Mouse (Mus musculus): ENCODE measurements around the gene Pou3f1. TPM values are rescaled to one million over a fixed set of nuclear protein-coding genes. Genes with fewer than 3 reads are reported as not detected.
A peak's percentile ranks its signal among the peaks of the same experiment; 100 is the strongest.
"Not testable (repeated sequence)": the region's sequence is repeated elsewhere in the genome, so short reads cannot be mapped to it uniquely, and the experiment has no call there.

The Pou3f1 gene
- total RNA-seq, 2 experiments from 2014 or later, result 0.11 to 0.16 TPM

DNA sequence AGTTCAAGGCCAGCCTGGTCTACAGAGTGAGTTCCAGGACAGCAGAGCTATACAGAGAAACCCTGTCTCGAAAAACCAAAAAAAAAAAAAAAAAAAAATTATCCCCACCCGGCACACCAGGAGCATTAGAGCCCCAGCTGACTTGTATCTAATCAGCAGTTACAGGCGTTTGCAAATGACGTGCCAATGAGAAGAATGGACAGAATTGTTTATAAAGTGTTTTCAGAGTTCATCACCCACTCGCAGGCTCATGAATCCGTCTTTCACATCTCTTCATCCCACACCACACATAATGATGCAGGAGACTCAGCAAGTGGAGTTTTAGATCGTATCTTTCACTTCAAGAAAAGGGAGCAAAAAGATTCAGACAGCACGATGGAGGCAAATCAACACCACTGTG, 28.8 kb downstream of the Pou3f1 start:
- no peak for DNase-seq
- intact Hi-C loops (cut with DNase I), result no loop called here

DNA sequence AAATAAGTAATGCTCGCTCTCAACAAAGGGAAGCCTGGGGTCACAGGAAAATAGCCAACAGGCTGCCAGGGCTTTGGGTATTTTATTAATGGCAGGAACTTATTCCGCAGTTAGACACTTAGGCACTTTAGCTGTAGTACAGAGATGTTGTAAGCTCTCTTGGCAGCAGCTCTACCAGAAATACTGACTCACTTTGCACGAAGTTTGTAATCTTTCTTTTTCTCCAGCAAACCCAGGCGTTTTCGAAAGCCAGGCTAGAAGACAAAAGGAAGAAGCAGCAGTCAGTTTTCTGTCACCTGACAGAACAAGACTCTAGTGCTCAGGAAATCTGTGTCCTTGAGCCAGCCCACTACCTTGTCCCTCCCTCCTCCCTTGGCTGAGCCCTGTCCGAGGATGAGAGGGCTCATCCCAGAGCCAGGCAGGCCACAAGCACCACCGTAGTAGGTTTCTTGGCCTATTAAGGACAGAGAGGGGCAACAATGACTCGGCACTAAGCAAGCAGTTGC, 29.3 kb downstream of the Pou3f1 start:
- intact Hi-C loops (cut with DNase I), result no loop called here
- DNase-seq, result peak in 1 of 2 experiments; percentile 15

- no peak for DNase-seq
- intact Hi-C loops (cut with DNase I), result no loop called here
These were observed 34.8 kb downstream of the Pou3f1 start for GRCm38 (mm10) chr4:124691455-124691854.

DNA sequence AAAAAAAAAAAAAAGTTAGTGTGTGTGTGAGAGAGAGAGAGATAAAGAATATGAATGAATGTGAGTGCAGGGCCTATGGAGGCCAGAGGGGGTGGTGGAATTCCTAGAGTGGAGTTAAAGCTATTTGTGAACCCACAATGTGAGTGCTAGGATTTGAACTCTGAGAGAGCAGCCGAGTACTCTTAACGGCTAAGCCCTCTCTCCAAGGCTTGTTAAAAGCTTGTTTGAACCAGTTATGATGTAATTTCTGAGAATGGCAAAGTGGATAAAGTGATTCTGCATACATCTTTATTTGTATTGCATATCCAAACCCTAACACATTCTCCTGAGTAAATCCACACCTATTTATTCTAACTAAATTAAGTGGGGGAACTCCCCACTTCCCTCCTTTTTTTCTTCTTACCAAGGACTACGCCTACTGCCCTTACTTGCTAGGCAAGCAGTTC, 35.8 kb downstream of the Pou3f1 start:
- no peak for DNase-seq
- intact Hi-C loops (cut with DNase I), result no loop called here

DNA sequence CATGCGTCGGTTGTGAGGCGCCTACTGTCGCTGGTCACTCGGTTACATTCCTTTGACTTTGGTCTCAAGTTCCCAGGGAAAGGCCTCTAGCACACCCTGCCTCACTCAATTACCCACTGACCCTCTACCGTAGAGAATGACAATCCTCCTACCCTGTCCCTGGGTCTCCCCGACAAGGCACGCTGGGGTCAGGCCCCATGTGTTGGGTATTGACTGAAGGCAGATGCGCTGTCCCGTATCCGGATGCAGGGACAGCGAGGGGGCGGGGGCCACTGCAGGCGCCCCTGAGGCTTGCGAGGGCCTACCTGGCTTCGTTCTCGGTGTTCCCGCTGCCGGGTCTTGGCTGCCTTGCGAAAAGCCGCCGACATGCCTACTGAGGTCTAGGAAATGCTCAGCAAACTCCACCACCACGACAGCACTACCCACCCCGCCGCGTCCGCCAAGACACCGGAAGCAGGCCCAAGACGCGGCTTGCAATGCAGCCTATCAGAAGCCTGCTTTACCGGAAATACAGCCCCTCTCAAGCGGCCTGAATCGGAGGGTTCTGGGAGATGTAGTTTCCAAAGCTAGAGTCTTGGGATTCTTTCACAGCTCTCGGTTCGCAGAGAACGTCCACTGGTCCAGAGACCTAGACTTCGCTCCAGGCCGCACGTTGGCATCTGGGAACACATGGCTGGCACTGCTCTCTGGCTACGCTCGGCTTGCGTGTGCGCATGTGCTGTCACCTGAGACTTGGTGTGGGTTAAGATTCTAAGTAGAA, 36.7 kb downstream of the Pou3f1 start, which contains the start of gene Utp11:
Gene Utp11 (minus strand): TSS at position 466 of the 760 bp plus-strand sequence.
- DNase-seq, result peak; percentile 81 to 87
- intact Hi-C loops (cut with DNase I), result no loop called here

DNA sequence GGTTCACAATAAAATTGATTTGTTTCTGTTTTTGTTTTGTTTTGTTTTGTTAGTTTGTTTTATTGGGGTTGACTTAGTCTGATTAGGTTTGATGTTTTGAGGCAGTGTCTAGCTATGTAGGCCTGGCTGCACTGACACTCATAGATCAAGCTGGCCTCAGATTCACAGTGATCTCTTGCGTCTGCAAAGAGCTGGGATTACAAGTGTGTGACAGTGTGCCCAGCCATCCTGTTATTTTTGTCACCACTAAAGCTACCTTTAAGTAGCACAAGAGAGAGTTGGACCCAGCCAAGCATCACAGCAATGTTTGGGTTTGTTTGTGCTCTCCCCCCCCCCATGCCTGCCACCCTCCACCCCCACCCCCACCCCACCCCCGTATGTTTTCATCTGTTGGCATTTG, 38.0 kb downstream of the Pou3f1 start:
- no peak for DNase-seq
- intact Hi-C loops (cut with DNase I), result no loop called here

DNA sequence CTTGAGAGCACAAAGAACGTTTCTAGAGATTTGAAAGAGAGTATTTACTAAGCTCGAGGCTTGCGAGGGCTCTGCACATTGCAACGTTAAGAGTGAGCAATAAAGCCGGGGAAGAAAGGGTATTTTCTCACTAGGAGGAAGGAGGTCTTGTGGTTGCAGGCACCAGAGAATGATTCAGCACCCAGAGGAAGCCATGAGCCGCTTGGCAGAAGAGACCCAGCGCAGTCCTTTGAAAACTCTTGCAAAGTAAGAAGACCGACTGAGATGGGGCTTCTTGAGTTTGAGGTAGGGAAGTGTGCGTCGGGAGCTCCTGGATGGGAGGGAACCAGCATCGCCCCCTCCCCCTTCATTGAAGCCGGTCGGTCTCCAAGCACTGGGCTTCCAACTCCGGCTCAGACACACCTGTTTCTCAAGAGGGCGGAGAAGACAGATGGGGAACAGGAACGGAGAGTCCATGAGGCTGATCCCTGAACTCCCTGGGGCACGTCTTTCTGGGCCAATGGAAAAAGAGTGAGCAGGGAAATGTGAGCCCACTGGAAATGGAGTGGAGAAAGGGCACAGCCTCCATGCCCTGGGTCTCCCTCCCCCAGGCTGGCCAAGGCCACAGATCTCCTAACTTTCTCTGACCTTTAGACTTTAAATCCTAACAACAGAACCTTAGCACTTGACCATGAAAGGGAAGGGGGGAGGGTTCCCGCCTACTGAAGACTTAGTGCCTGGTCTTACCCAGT, 39.3 kb downstream of the Pou3f1 start:
- DNase-seq, result no peak
- intact Hi-C loops (cut with DNase I), result loop anchor here (5.0 kb wide), 1 partner anchor 156 kb away; the partner anchor contains the start of genes 1110065P20Rik and Yrdc

GRCm38 (mm10) chr4:124699791-124700190, 43.2 kb downstream of the Pou3f1 start:
- intact Hi-C loops (cut with DNase I), result loop anchor here (5.0 kb wide), 1 partner anchor 153 kb away; the partner anchor contains the start of genes 1110065P20Rik and Yrdc

DNA sequence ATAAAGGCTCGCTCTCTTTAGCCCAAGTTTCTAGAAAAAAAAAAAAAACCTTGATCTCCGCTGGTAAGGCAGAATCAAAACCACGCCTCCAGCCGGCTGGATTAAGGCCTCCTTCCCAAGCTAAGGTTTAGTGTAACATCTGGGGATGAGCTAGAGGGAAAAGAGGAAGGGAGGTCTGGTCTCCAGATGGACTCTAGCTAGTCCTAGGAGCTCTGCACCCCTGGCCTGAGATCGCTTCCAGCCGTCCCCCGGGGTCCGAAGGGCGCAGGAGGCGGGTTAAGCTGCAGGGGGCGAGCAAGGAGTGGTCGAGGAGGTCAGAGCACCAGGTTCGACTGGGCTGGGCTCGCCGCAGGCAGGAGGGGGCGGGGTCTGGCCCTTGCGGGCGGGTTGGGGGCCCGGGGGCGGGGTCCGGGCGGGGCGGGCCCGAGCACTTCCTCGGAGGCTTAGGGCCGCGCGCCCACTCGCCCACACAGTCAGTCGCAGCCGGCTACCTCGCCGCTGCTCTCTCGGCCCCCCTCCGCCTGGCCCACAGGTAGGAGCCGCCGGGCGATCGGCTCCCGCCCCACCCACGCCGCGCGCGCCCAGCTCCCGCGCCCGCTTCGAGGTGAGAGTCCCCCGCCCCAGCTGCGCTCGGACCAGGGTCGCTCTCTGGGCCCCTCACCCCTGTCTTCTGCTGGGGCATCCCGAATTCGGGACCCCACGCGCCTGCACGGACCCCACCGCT, 43.8 kb downstream of the Pou3f1 start, which contains the start of gene Fhl3:
Gene Fhl3 (plus strand): TSS at position 454 of the 724 bp plus-strand sequence.
- intact Hi-C loops (cut with DNase I), result no loop called here
- peak; percentile 60 to 74 for DNase-seq

More at GRCm38 (mm10) chr4:124699791-124700190, 43.2 kb downstream of the Pou3f1 start:
- DNase-seq, result peak in 1 of 2 experiments; percentile 4

- intact Hi-C loops (cut with DNase I), result no loop called here
- DNase-seq, result peak; percentile 41 to 62
These were observed 44.6 kb downstream of the Pou3f1 start for GRCm38 (mm10) chr4:124701052-124701845.

DNA sequence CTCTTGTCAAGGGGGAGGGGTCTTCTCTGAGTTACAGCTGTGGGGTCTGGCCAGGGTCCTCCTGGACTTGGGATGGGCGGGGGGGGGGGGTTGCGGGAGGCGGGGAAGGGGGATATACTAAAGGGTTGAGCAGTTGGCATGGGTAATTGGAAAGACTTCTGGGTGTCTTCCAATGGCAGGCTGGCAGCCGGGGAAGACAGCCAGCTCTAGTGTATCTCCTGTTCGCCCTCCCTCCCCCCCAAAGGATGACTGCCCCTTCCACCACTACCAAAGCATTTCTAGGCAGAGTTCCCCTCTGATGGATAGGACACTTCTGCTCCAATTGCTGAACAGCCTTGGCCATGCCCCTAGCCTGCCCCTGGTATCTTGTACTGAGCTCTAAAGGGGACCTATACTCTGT, 45.3 kb downstream of the Pou3f1 start:
- intact Hi-C loops (cut with DNase I), result no loop called here
- peak in 1 of 2 experiments; percentile 24 for DNase-seq

DNA sequence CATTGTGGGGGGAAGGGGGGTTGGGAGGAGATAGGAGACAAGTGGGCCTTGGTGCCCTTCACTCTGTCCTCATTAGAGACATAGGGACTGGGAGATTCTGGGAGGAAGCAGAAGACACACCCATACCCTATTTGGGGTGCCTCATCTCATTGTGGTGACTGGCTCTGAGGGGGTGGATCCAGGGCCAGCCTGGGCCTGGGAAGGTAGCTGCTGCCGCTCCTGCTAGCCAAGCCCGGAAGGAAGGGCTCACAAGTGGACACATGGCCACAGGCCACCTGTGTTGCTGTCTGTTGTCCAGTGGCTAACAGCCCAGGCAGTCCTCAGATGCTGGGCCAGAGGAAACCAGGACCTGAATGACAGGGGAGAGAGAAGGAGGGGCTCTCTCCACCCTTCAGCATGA, 46.8 kb downstream of the Pou3f1 start:
- intact Hi-C loops (cut with DNase I), result no loop called here
- peak; percentile 37 to 45 for DNase-seq

- intact Hi-C loops (cut with DNase I), result no loop called here
- DNase-seq, result peak in 1 of 2 experiments; percentile 13
These were observed 47.5 kb downstream of the Pou3f1 start for GRCm38 (mm10) chr4:124703881-124704796.

DNA sequence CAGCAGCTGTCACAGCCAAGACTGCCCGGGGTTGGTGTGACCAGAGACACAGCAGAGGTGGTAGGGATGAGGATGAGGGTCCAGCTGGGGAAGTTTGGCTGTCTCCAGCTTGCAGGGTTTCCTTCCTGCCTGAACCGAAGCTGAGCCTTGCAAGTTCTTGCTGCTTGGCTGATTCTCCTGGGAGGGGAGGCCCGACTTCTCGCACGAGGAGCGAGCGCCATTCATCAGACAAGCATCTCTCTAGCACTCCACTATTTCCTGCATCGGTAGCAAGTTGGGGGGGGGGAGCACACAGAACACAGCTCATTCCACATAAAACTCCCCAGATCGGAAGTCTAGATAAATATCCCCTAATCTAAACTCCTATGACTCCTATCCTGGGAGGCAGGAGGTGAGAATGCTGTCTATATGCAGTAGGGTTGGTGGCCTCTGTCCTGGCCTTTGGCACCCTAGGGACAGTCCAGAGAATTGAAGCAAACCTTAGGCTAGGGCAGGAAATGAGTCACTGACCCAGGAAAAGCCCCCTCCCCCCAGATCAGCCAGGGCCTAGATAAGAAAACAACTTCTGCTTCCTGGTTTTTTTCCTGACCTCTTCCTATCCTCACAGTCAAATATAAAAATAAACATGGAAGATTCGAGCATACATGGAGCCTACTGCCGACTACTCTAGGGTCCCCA, 48.3 kb downstream of the Pou3f1 start:
- intact Hi-C loops (cut with DNase I), result no loop called here
- DNase-seq, result peak; percentile 40 to 44

DNA sequence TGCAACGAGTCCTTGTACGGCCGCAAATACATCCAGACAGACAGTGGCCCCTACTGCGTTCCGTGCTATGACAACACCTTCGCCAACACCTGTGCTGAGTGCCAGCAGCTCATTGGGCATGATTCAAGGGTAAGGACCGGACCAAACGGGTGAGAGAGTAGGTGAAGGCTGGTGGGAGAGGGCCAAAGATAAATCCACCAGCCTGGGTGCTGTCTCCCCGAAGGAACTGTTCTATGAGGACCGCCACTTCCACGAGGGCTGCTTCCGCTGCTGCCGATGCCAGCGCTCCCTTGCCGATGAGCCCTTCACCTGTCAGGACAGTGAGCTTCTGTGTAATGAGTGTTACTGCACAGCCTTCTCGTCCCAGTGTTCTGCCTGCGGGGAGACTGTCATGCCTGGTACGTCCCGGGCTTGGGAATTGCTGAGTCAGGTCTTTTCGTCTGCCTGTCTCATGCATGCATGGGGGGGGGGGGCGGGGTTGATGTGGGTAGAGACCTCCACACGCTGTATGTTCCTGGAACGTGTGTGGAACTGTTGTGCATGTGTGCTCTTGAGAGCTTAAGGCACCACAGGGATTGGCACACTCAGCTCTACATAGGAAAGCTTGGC, 49.2 kb downstream of the Pou3f1 start:
- peak in 1 of 2 experiments; percentile 4 for DNase-seq
- intact Hi-C loops (cut with DNase I), result no loop called here

GRCm38 (mm10) chr4:124707381-124708199, 51.0 kb downstream of the Pou3f1 start:
- intact Hi-C loops (cut with DNase I); DNase-seq: not testable (repeated sequence)

DNA sequence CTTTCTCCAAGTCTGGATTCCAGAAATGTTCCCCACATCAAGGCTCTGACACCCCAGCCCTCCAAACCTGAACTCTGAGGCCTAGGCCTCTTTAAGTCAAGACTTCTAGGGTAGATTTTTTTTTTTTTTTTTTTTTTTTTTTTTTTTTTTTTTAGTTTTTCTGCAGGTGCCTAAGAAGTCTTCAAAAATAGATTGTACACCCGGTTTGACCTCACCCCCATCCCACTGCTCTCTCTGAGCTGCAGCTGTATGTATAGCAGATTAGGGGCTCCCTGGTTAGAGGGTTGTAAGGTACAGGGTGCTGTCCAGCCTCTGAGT, 51.6 kb downstream of the Pou3f1 start:
- DNase-seq; intact Hi-C loops (cut with DNase I): not testable (repeated sequence)
